Mouse (Mus musculus): Measurements from ENCODE around the gene Cdkn1c. TPM values are rescaled to one million over a fixed set of nuclear protein-coding genes. Genes with fewer than 3 reads are reported as not detected.
A peak's percentile ranks its signal among the peaks of the same experiment; 100 is the strongest.

The Cdkn1c gene
- total and polyA plus RNA-seq, 2 experiments from 2014 or later: 107 to 111 TPM

- Histone ChIP-seq H3K27ac (ENCODE audit: low read depth, low read length) (no peak overlapping the region), H3K4me1 (ENCODE audit: insufficient read depth, low read length) (peaks cover 3% of the 10 kb centered on the region), H3K27me3 (ENCODE audit: insufficient read depth, low read length) (no peaks in the 10 kb centered on the region), H3K4me3 (ENCODE audit: low read depth, low read length) (no peak overlapping the region), H3K9me3 (ENCODE audit: low read length) (no peaks in the 10 kb centered on the region), H3K9ac (replicated peaks; ENCODE audit: low read length, poor library complexity, severe bottlenecking) (no peak overlapping the region), H3K36me3 (ENCODE audit: insufficient read depth, low read length) (no peaks in the 10 kb centered on the region), H3K4me2 (ENCODE audit: low read depth, low read length, poor library complexity, severe bottlenecking) (no peak overlapping the region)
- 7% methylated on average over 6 of the region's 6 CpGs for WGBS
- TF ChIP-seq CTCF (IDR thresholded peaks at IDR 0.05): no peak
- DNase-seq (ENCODE audit: low spot score): no peak
- ATAC-seq (ENCODE audit: low FRiP score): no peak
These were observed 6.9 kb upstream of the Cdkn1c start for GRCm38 (mm10) chr7:143467714-143468113.

GRCm38 (mm10) chr7:143466099-143466677 is 5.3 kb upstream of the Cdkn1c start:
- Histone ChIP-seq H3K4me1 (ENCODE audit: insufficient read depth, low read length) (peaks cover 3% of the 10 kb centered on the region), H3K4me2 (ENCODE audit: low read depth, low read length, poor library complexity, severe bottlenecking) (no peak overlapping the region), H3K9ac (replicated peaks; ENCODE audit: low read length, poor library complexity, severe bottlenecking) (no peak overlapping the region), H3K27ac (ENCODE audit: low read depth, low read length) (no peak overlapping the region), H3K36me3 (ENCODE audit: insufficient read depth, low read length) (no peaks in the 10 kb centered on the region), H3K27me3 (ENCODE audit: insufficient read depth, low read length) (no peaks in the 10 kb centered on the region), H3K9me3 (ENCODE audit: low read length) (no peaks in the 10 kb centered on the region), H3K4me3 (ENCODE audit: low read depth, low read length) (no peak overlapping the region)
- peak; percentile 79 for DNase-seq (ENCODE audit: low spot score)
- peak; percentile 41; the same call in 1 of the 2 replicates for ATAC-seq (ENCODE audit: low FRiP score)
- 36% methylated on average over 14 of the region's 14 CpGs for WGBS
- TF ChIP-seq CTCF (IDR thresholded peaks at IDR 0.05): peak; percentile 94

- Histone ChIP-seq H3K27ac (ENCODE audit: low read depth, low read length) (no peak overlapping the region), H3K27me3 (ENCODE audit: insufficient read depth, low read length) (no peaks in the 10 kb centered on the region), H3K4me2 (ENCODE audit: low read depth, low read length, poor library complexity, severe bottlenecking) (peak overlapping the region; percentile 61), H3K4me3 (ENCODE audit: low read depth, low read length) (peak overlapping the region; percentile 32), H3K9me3 (ENCODE audit: low read length) (peaks cover 7% of the 10 kb centered on the region; the same call in 1 of the 2 replicates), H3K9ac (replicated peaks; ENCODE audit: low read length, poor library complexity, severe bottlenecking) (peak overlapping the region; percentile 50; the same call in 1 of the 2 replicates), H3K36me3 (ENCODE audit: insufficient read depth, low read length) (no peaks in the 10 kb centered on the region), H3K4me1 (ENCODE audit: insufficient read depth, low read length) (peaks cover 3% of the 10 kb centered on the region)
- TF ChIP-seq CTCF (IDR thresholded peaks at IDR 0.05): no peak
- 30% methylated on average over 52 of the region's 56 CpGs for WGBS
- DNase-seq (ENCODE audit: low spot score) (peak; percentile 41), ATAC-seq (ENCODE audit: low FRiP score) (peak; percentile 28; the same call in 1 of the 2 replicates)
These were observed 4.1 kb upstream of the Cdkn1c start for GRCm38 (mm10) chr7:143464811-143465560.

GRCm38 (mm10) chr7:143463865-143464415 is 3.1 kb upstream of the Cdkn1c start:
- Histone ChIP-seq H3K4me1 (ENCODE audit: insufficient read depth, low read length) (peaks cover 3% of the 10 kb centered on the region), H3K9me3 (ENCODE audit: low read length) (peaks cover 8% of the 10 kb centered on the region; the same call in 1 of the 2 replicates), H3K36me3 (ENCODE audit: insufficient read depth, low read length) (no peaks in the 10 kb centered on the region), H3K9ac (replicated peaks; ENCODE audit: low read length, poor library complexity, severe bottlenecking) (no peak overlapping the region), H3K4me2 (ENCODE audit: low read depth, low read length, poor library complexity, severe bottlenecking) (no peak overlapping the region), H3K27me3 (ENCODE audit: insufficient read depth, low read length) (no peaks in the 10 kb centered on the region), H3K4me3 (ENCODE audit: low read depth, low read length) (no peak overlapping the region), H3K27ac (ENCODE audit: low read depth, low read length) (no peak overlapping the region)
- TF ChIP-seq CTCF (IDR thresholded peaks at IDR 0.05): peak; percentile 90
- ATAC-seq (ENCODE audit: low FRiP score) (no peak), DNase-seq (ENCODE audit: low spot score) (peak; percentile 84)
- WGBS: 34% methylated on average over 11 of the region's 11 CpGs

GRCm38 (mm10) chr7:143462516-143462915 is 1.7 kb upstream of the Cdkn1c start:
- no peak for TF ChIP-seq CTCF (IDR thresholded peaks at IDR 0.05)
- Histone ChIP-seq H3K4me3 (ENCODE audit: low read depth, low read length) (no peak overlapping the region), H3K9me3 (ENCODE audit: low read length) (peaks cover 8% of the 10 kb centered on the region; the same call in 1 of the 2 replicates), H3K27me3 (ENCODE audit: insufficient read depth, low read length) (no peaks in the 10 kb centered on the region), H3K27ac (ENCODE audit: low read depth, low read length) (no peak overlapping the region), H3K4me2 (ENCODE audit: low read depth, low read length, poor library complexity, severe bottlenecking) (no peak overlapping the region), H3K9ac (replicated peaks; ENCODE audit: low read length, poor library complexity, severe bottlenecking) (no peak overlapping the region; the same call in 1 of the 2 replicates), H3K36me3 (ENCODE audit: insufficient read depth, low read length) (no peaks in the 10 kb centered on the region), H3K4me1 (ENCODE audit: insufficient read depth, low read length) (peaks cover under 1% of the 10 kb centered on the region; the same call in 1 of the 2 replicates)
- WGBS: 85% methylated on average over 5 of the region's 5 CpGs
- ATAC-seq (ENCODE audit: low FRiP score) (no peak), DNase-seq (ENCODE audit: low spot score) (no peak)

- DNase-seq (ENCODE audit: low spot score) (no peak), ATAC-seq (ENCODE audit: low FRiP score) (no peak)
- Histone ChIP-seq H3K4me2 (ENCODE audit: low read depth, low read length, poor library complexity, severe bottlenecking) (no peak overlapping the region), H3K4me3 (ENCODE audit: low read depth, low read length) (no peak overlapping the region), H3K27ac (ENCODE audit: low read depth, low read length) (no peak overlapping the region), H3K9me3 (ENCODE audit: low read length) (peaks cover 8% of the 10 kb centered on the region; the same call in 1 of the 2 replicates), H3K9ac (replicated peaks; ENCODE audit: low read length, poor library complexity, severe bottlenecking) (no peak overlapping the region), H3K27me3 (ENCODE audit: insufficient read depth, low read length) (no peaks in the 10 kb centered on the region), H3K4me1 (ENCODE audit: insufficient read depth, low read length) (no peaks in the 10 kb centered on the region), H3K36me3 (ENCODE audit: insufficient read depth, low read length) (no peaks in the 10 kb centered on the region)
- WGBS: 56% methylated on average over 6 of the region's 11 CpGs
- TF ChIP-seq CTCF (IDR thresholded peaks at IDR 0.05): no peak
These were observed 1.1 kb upstream of the Cdkn1c start for GRCm38 (mm10) chr7:143461920-143462319.

Measured in midbrain, postnatal 0 days (tissue).